In genomic region chr5:135460152-135460832, GRCm38 (mm10) we compare ENCODE assay signal across 8 mouse cellular contexts.
A peak's percentile ranks its signal among the peaks of the same experiment; 100 is the strongest.
DNase-seq lines count a peak whose midpoint lies in the region; ATAC-seq and TF ChIP-seq lines count a peak whose summit lies in the region.

No protein-coding gene starts in this region.

- H3K4me2 ChIP-seq in limb, embryonic 14.5 days (replicated peaks; ENCODE audit: low read depth, low read length, severe bottlenecking) = no peak overlapping the region
- no peak overlapping the region for H3K4me2 ChIP-seq in embryonic facial prominence, embryonic 11.5 days (ENCODE audit: low read depth, low read length)
- no peak overlapping the region for H3K4me2 ChIP-seq in kidney, embryonic 16.5 days (replicated peaks; ENCODE audit: low read depth, low read length)
- no peak overlapping the region for H3K4me2 ChIP-seq in liver, embryonic 13.5 days

- no peaks in the 10 kb centered on the region for H3K9me3 ChIP-seq in limb, embryonic 14.5 days (ENCODE audit: control insufficient read depth, low read length)
- no peaks in the 10 kb centered on the region for H3K9me3 ChIP-seq in limb, embryonic 10.5 days (replicated peaks)
- H3K9me3 ChIP-seq in embryonic facial prominence, embryonic 11.5 days (replicated peaks; ENCODE audit: control insufficient read depth, low read length) = no peaks in the 10 kb centered on the region
- no peaks in the 10 kb centered on the region for H3K9me3 ChIP-seq in kidney, embryonic 16.5 days (ENCODE audit: low read length)
- no peaks in the 10 kb centered on the region for H3K9me3 ChIP-seq in liver, embryonic 13.5 days (replicated peaks)

- no peak for ATAC-seq in limb, embryonic 14.5 days (ENCODE audit: low FRiP score, low read depth)
- no peak for ATAC-seq in embryonic facial prominence, embryonic 11.5 days (replicated peaks; ENCODE audit: insufficient number of reproducible peaks, low FRiP score, low TSS enrichment, low read depth)
- ATAC-seq in kidney, embryonic 16.5 days (ENCODE audit: low FRiP score, low TSS enrichment) = peak; percentile 64
- no peak for ATAC-seq in liver, embryonic 13.5 days (ENCODE audit: low read depth)
- ATAC-seq in CD4-positive, CD25-positive, alpha-beta regulatory T cell, adult 4 months = no peak

- 86% methylated on average over 11 of the region's 12 CpGs for WGBS in limb, embryonic 14.5 days
- 92% methylated on average over 12 of the region's 12 CpGs for WGBS in limb, embryonic 10.5 days
- WGBS in embryonic facial prominence, embryonic 11.5 days = 56% methylated on average over 12 of the region's 12 CpGs
- 62% methylated on average over 12 of the region's 12 CpGs for WGBS in kidney, embryonic 16.5 days
- WGBS in liver, embryonic 13.5 days (ENCODE audit: insufficient replicate concordance) = 56% methylated on average over 12 of the region's 12 CpGs

- H3K4me1 ChIP-seq in limb, embryonic 14.5 days (ENCODE audit: control insufficient read depth, insufficient read depth, low read length) = no peaks in the 10 kb centered on the region
- peaks cover 8% of the 10 kb centered on the region for H3K4me1 ChIP-seq in limb, embryonic 10.5 days
- no peaks in the 10 kb centered on the region for H3K4me1 ChIP-seq in embryonic facial prominence, embryonic 11.5 days (ENCODE audit: control insufficient read depth, insufficient read depth, low read length)
- H3K4me1 ChIP-seq in kidney, embryonic 16.5 days (ENCODE audit: insufficient read depth, low read length) = peaks cover 10% of the 10 kb centered on the region; the same call in 1 of the 2 replicates
- peaks cover 4% of the 10 kb centered on the region; the same call in 1 of the 2 replicates for H3K4me1 ChIP-seq in liver, embryonic 13.5 days (replicated peaks)

- H3K4me3 ChIP-seq in limb, embryonic 14.5 days (replicated peaks; ENCODE audit: low read length) = no peak overlapping the region
- no peak overlapping the region for H3K4me3 ChIP-seq in limb, embryonic 10.5 days
- no peak overlapping the region for H3K4me3 ChIP-seq in embryonic facial prominence, embryonic 11.5 days (ENCODE audit: low read depth, low read length)
- H3K4me3 ChIP-seq in kidney, embryonic 16.5 days (ENCODE audit: low read length) = no peak overlapping the region
- no peak overlapping the region for H3K4me3 ChIP-seq in liver, embryonic 13.5 days (replicated peaks)

- no peaks in the 10 kb centered on the region for H3K27me3 ChIP-seq in limb, embryonic 14.5 days (ENCODE audit: control insufficient read depth, insufficient read depth, low read length)
- H3K27me3 ChIP-seq in limb, embryonic 10.5 days (ENCODE audit: low read depth, poor library complexity, severe bottlenecking) = no peaks in the 10 kb centered on the region
- H3K27me3 ChIP-seq in embryonic facial prominence, embryonic 11.5 days (ENCODE audit: control insufficient read depth, insufficient read depth, low read length) = no peaks in the 10 kb centered on the region
- no peaks in the 10 kb centered on the region for H3K27me3 ChIP-seq in kidney, embryonic 16.5 days (ENCODE audit: insufficient read depth, low read length)
- H3K27me3 ChIP-seq in liver, embryonic 13.5 days = no peaks in the 10 kb centered on the region

- peak; percentile 40 for DNase-seq in limb, embryonic 14.5 days (ENCODE audit: low spot score)
- no peak for DNase-seq in limb, embryonic 10.5 days (ENCODE audit: low spot score)
- peak; percentile 8 for DNase-seq in embryonic facial prominence, embryonic 11.5 days (ENCODE audit: low spot score)
- peak; percentile 50 for DNase-seq in heart, adult 8-10 months (ENCODE audit: low spot score)
- DNase-seq in liver, embryonic 13.5 days = no peak
- peak; percentile 77 to 80 for DNase-seq in right cerebral cortex, postnatal 10 days (ENCODE audit: low spot score in 2 of 2)

- no peak overlapping the region for H3K9ac ChIP-seq in limb, embryonic 14.5 days (ENCODE audit: low read depth, low read length, severe bottlenecking)
- no peak overlapping the region for H3K9ac ChIP-seq in embryonic facial prominence, embryonic 11.5 days (replicated peaks; ENCODE audit: low read length)
- H3K9ac ChIP-seq in kidney, embryonic 16.5 days (replicated peaks; ENCODE audit: low read length) = no peak overlapping the region
- H3K9ac ChIP-seq in liver, embryonic 13.5 days = no peak overlapping the region

- H3K36me3 ChIP-seq in limb, embryonic 14.5 days (ENCODE audit: control insufficient read depth, insufficient read depth, low read length) = peaks cover 36% of the 10 kb centered on the region
- H3K36me3 ChIP-seq in limb, embryonic 10.5 days = peaks cover 64% of the 10 kb centered on the region
- H3K36me3 ChIP-seq in embryonic facial prominence, embryonic 11.5 days (replicated peaks; ENCODE audit: control insufficient read depth, insufficient read depth, low read depth, low read length) = no peaks in the 10 kb centered on the region; the same call in none of the 2 replicates
- peaks cover 33% of the 10 kb centered on the region for H3K36me3 ChIP-seq in kidney, embryonic 16.5 days (ENCODE audit: insufficient read depth, low read length)
- no peaks in the 10 kb centered on the region for H3K36me3 ChIP-seq in liver, embryonic 13.5 days

- H3K27ac ChIP-seq in limb, embryonic 14.5 days (replicated peaks; ENCODE audit: low read depth, low read length) = no peak overlapping the region
- no peak overlapping the region for H3K27ac ChIP-seq in limb, embryonic 10.5 days
- peak overlapping the region; percentile 20; the same call in 1 of the 2 replicates for H3K27ac ChIP-seq in embryonic facial prominence, embryonic 11.5 days (replicated peaks; ENCODE audit: low read depth, low read length)
- peak overlapping the region; percentile 76 for H3K27ac ChIP-seq in kidney, embryonic 16.5 days (ENCODE audit: low read length)
- peak overlapping the region; percentile 51; the same call in 1 of the 2 replicates for H3K27ac ChIP-seq in liver, embryonic 13.5 days

- TF ChIP-seq POLR2A in limb, embryonic 14.5 days (IDR thresholded peaks at IDR 0.05; ENCODE audit: borderline replicate concordance, extremely low read depth, insufficient read depth, insufficient read length) = no peak

Comparison
In these comparisons a context has a peak if more than half of its experiments do, and no peak if none do; other contexts are left out.
1. DNase-seq: peak in limb, embryonic 14.5 days (single experiment), embryonic facial prominence, embryonic 11.5 days (single experiment), heart, adult 8-10 months (single experiment) and right cerebral cortex, postnatal 10 days (2 of 2); none in limb, embryonic 10.5 days (single experiment) and liver, embryonic 13.5 days (single experiment).
2. H3K27ac ChIP-seq: peak in embryonic facial prominence, embryonic 11.5 days (single experiment), kidney, embryonic 16.5 days (single experiment) and liver, embryonic 13.5 days (single experiment); none in limb, embryonic 14.5 days (single experiment) and limb, embryonic 10.5 days (single experiment).